Mouse (Mus musculus): Measurements from ENCODE around the gene Ak6. TPM values are rescaled to one million over a fixed set of nuclear protein-coding genes. Genes with fewer than 3 reads are reported as not detected.

Gene Ak6
- total RNA-seq (2021): 10 to 100 TPM; 67.2 to 80.7 TPM
- long read RNA-seq, experiment 1, transcript Ak6-202 (3 exons, 1,222 nt): minor isoform, 33 of 95 reads
- long read RNA-seq, experiment 1, transcript Ak6-201 (5 exons, 1,298 nt): major isoform, 51 of 95 reads
- long read RNA-seq, experiment 1, partial matches to known transcripts: 9 of 95 reads
- long read RNA-seq, experiment 1, other reads (novel, unspliced or antisense): 2 of 95 reads
- long read RNA-seq, experiment 2, transcript Ak6-202 (3 exons, 1,222 nt): minor isoform, 35 of 106 reads
- long read RNA-seq, experiment 2, transcript Ak6-201 (5 exons, 1,298 nt): major isoform, 60 of 106 reads
- long read RNA-seq, experiment 2, partial matches to known transcripts: 9 of 106 reads
- long read RNA-seq, experiment 2, other reads (novel, unspliced or antisense): 1 of 106 reads

- intact Hi-C loops (cut with DNase I): loop anchor here (10.0 kb wide), 1 partner anchor 546 kb away; the partner anchor contains the start of genes Bdp1 and Serf1
- peak; percentile 97 for DNase-seq
- Histone ChIP-seq H3K4me3 (peak within 1 kb of the TSS; percentile 98), H3K27ac (peak within 1 kb of the TSS; percentile 100)
- peak; percentile 26; the same call in 1 of the 2 replicates for TF ChIP-seq CTCF (IDR thresholded peaks at IDR 0.05)
These were observed at the start of gene Ak6, which contains the start of gene Rad17 for GRCm38 (mm10) chr13:100650550-100651438. Ak6 (plus strand) TSS chr13:100650979. Rad17 (minus strand) TSS chr13:100651051.

GRCm38 (mm10) chr13:100601034-100601433 is 49.7 kb upstream of the Ak6 start:
- H3K27ac ChIP-seq: no peak overlapping the region
- no peak for TF ChIP-seq CTCF (IDR thresholded peaks at IDR 0.05)
- H3K4me3 ChIP-seq: peak overlapping the region; percentile 27
- intact Hi-C loops (cut with DNase I): no loop called here
- no peak for DNase-seq

DNA sequence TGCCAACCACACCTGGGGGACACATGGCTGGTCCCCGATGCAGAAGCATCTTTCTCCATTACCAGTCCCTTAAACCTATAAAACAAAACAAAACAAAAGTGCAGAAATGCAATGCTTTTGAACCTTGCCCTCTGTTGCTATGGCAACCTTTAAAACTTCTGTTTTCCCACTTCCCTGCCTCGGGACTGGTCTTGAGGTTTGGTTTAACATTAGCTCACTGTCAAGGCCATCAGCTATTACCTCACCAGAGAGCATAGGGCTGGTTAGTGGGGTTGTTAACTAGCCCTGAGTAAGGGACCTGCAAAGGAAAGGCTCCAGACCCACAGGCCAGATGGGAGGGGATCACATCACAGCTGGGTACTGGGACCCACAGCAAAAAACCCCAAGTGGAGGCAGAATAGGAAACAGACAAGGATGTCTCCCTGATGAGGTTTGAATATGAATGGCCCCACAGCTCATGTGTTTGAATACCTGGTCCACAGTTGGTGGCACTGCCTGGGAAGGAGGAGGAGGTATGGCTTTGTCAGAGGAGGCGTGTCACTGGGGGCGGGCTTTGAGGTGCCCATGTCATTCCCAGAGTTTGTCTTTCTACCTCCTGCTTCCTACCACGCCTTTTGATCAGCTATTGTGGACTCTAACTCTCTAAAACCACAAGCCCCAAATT is 48.4 kb upstream of the Ak6 start:
- intact Hi-C loops (cut with DNase I): no loop called here

DNA sequence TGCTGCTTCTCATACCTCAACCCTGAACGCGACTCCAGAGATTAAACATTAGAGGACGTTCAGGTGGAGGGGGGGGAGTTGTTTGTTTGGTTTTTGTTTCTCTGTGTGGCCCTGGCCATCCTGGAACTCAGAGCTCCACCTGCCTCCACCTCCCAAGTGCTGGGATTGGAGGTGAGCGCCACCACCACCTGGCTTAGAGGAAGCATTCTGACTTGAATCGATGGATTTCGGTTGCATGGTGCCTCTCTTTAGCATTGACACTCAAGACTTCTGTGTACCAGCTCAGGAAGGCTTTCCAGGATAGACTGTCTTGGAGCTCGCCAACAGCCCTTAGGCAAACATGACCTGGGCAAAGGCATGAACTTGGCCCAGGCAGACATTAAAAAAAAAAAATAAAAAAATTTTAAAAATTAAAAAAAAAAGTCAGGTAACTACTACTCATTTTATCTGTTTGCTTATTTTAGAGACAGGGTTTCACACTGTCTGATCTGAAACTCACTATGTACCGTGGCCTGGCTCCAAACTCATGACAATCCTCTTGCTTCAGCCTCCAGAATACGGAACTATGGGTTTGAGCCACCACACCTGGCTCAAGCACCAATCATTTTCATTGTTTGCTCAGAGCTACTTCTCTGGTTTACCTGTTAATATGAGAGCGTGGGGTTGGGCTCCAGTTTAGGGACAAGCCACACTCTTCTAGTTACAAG is 47.6 kb upstream of the Ak6 start:
- TF ChIP-seq CTCF (IDR thresholded peaks at IDR 0.05): no peak
- H3K27ac ChIP-seq: no peak overlapping the region
- intact Hi-C loops (cut with DNase I): no loop called here

More for the DNA sequence above, 48.4 kb upstream of the Ak6 start:
- no peak for TF ChIP-seq CTCF (IDR thresholded peaks at IDR 0.05)
- no peak for DNase-seq
- H3K27ac ChIP-seq: no peak overlapping the region
- no peak overlapping the region for H3K4me3 ChIP-seq

GRCm38 (mm10) chr13:100603738-100604095 is 47.1 kb upstream of the Ak6 start:
- Histone ChIP-seq H3K27ac (no peak overlapping the region), H3K4me3 (no peak overlapping the region)
- TF ChIP-seq CTCF (IDR thresholded peaks at IDR 0.05): no peak
- no peak for DNase-seq
- intact Hi-C loops (cut with DNase I): no loop called here

More for the DNA sequence above, 47.6 kb upstream of the Ak6 start:
- H3K4me3 ChIP-seq: no peak overlapping the region
- no peak for DNase-seq

- intact Hi-C loops (cut with DNase I): no loop called here
- no peak for DNase-seq
- no peak overlapping the region for H3K4me3 ChIP-seq
- no peak overlapping the region for H3K27ac ChIP-seq
- no peak for TF ChIP-seq CTCF (IDR thresholded peaks at IDR 0.05)
These were observed 44.9 kb upstream of the Ak6 start for GRCm38 (mm10) chr13:100605845-100606244.

- TF ChIP-seq CTCF (IDR thresholded peaks at IDR 0.05): 0 out of 2 replicates have a peak, but pooled peaks have one; percentile 7
- DNase-seq: no peak
- no peak overlapping the region for H3K27ac ChIP-seq
- intact Hi-C loops (cut with DNase I): no loop called here
- H3K4me3 ChIP-seq: no peak overlapping the region
These were observed 43.0 kb upstream of the Ak6 start for GRCm38 (mm10) chr13:100607756-100608155.

DNA sequence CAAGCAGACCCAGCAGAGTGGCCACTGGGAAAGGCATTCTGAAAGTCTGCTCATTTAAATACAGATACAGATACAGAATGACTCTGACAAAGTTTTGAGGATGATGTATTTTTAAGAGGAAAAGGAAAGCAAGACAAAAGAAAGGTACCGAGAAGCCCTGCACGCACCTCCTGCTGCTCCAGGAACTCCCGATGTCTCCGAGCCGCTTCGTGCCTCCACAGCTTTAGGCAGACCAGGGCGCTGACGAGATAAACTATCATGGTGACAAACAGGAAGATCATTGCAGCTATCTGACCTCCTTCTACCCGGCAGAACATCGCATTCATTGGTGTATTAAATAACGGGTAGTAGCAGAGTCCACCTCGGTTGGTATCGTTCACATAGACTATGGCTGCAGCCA is 39.5 kb upstream of the Ak6 start:
- Histone ChIP-seq H3K4me3 (no peak overlapping the region), H3K27ac (no peak overlapping the region)
- DNase-seq: no peak
- intact Hi-C loops (cut with DNase I): loop anchor here (10.0 kb wide), 1 partner anchor 116 kb away; the partner anchor contains the start of gene Gtf2h2
- TF ChIP-seq CTCF (IDR thresholded peaks at IDR 0.05): no peak

GRCm38 (mm10) chr13:100612251-100612650 is 38.5 kb upstream of the Ak6 start:
- TF ChIP-seq CTCF (IDR thresholded peaks at IDR 0.05): no peak
- intact Hi-C loops (cut with DNase I): loop anchor here (10.0 kb wide), 1 partner anchor 117 kb away; the partner anchor contains the start of gene Gtf2h2
- no peak for DNase-seq
- no peak overlapping the region for H3K27ac ChIP-seq
- no peak overlapping the region for H3K4me3 ChIP-seq

- intact Hi-C loops (cut with DNase I): loop anchor here (10.0 kb wide), 1 partner anchor 118 kb away; the partner anchor contains the start of gene Gtf2h2
- TF ChIP-seq CTCF (IDR thresholded peaks at IDR 0.05): peak; percentile 11; the same call in 1 of the 2 replicates
- DNase-seq: no peak
- H3K4me3 ChIP-seq: no peak overlapping the region
- H3K27ac ChIP-seq: no peak overlapping the region
These were observed 37.9 kb upstream of the Ak6 start for GRCm38 (mm10) chr13:100612903-100613302.
